Mouse (Mus musculus) C2C12 (cell line): ENCODE measurements around the gene Mink1.

Source experiments
- CTCF ChIP-seq: IDR thresholded peaks from one replicate; pipeline ENCODE4 v1.5.1; 2011; ENCODE audit not compliant: control insufficient read depth, insufficient read depth, insufficient read length
- MAX ChIP-seq: IDR thresholded peaks from one replicate; pipeline ENCODE4 v1.6.1; 2011; ENCODE audit warnings: mild to moderate bottlenecking, control low read depth
- MYOG ChIP-seq: IDR thresholded peaks from one replicate; pipeline ENCODE4 v1.6.1; 2011; ENCODE audit not compliant: control insufficient read depth, insufficient read length; ENCODE audit errors: extremely low read depth

DNA sequence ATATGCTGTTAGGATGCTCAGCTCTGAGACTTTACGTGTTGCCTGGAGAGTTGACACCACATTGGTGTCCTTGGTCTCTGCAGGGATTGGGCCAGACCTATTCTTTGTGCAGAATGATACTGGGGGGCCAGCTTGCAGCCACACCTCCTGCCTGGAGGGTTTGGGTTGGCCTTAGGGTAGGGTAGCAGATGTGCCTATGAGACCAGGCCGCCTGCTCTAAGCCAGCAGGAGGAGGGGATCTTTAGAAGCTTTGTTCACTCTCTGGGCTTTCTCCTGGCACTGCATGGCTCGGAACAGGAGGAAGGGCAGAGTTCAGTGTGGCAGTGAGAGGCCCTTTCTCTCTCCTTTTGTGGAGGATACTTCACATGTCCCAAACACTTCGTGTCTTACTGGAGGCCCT is 33.4 kb downstream of the Mink1 start:
- TF ChIP-seq MAX (no peak), MYOG (no peak), CTCF (no peak)
